Mouse (Mus musculus) CH12.LX (cell line): ENCODE measurements around the gene Bcr.

ENCODE experiments used
- CTCF ChIP-seq, 2 experiments: IDR thresholded peaks in 1 of 2; conservative IDR thresholded peaks in 1 of 2; 2 replicates each; pipeline ENCODE4 v1.5.1; 2011 to 2012; ENCODE audit warnings: low read depth in 2 of 2, low read length in 2 of 2, improper control_type of control experiment in 1 of 2, inconsistent platforms in 1 of 2, mild to moderate bottlenecking in 1 of 2, moderate library complexity in 1 of 2
- MAZ ChIP-seq: IDR thresholded peaks from 2 replicates; pipeline ENCODE4 v1.6.1; 2012; ENCODE audit warnings: low read depth, mild to moderate bottlenecking, inconsistent platforms, low read length, improper control_type of control experiment, moderate library complexity
- MYC ChIP-seq: IDR thresholded peaks from 2 replicates; pipeline ENCODE4 v1.6.1; 2011; ENCODE audit warnings: low read depth, mild to moderate bottlenecking, improper control_type of control experiment, low read length
- POLR2A ChIP-seq: IDR thresholded peaks from 2 replicates; pipeline ENCODE4 v1.6.1; 2011; ENCODE audit warnings: low read depth, mild to moderate bottlenecking, improper control_type of control experiment, low read length
- RCOR1 ChIP-seq: conservative IDR thresholded peaks from 2 replicates; pipeline ENCODE4 v1.6.1; 2012; ENCODE audit warnings: low read depth, mild to moderate bottlenecking, inconsistent platforms, low read length, improper control_type of control experiment
- SIN3A ChIP-seq: IDR thresholded peaks from 2 replicates; pipeline ENCODE4 v1.6.1; 2012; ENCODE audit warnings: low read length, improper control_type of control experiment, inconsistent platforms
- ZNF384 ChIP-seq: IDR thresholded peaks from 2 replicates; pipeline ENCODE4 v1.6.1; 2012; ENCODE audit warnings: low read depth, low read length, improper control_type of control experiment, inconsistent platforms

DNA sequence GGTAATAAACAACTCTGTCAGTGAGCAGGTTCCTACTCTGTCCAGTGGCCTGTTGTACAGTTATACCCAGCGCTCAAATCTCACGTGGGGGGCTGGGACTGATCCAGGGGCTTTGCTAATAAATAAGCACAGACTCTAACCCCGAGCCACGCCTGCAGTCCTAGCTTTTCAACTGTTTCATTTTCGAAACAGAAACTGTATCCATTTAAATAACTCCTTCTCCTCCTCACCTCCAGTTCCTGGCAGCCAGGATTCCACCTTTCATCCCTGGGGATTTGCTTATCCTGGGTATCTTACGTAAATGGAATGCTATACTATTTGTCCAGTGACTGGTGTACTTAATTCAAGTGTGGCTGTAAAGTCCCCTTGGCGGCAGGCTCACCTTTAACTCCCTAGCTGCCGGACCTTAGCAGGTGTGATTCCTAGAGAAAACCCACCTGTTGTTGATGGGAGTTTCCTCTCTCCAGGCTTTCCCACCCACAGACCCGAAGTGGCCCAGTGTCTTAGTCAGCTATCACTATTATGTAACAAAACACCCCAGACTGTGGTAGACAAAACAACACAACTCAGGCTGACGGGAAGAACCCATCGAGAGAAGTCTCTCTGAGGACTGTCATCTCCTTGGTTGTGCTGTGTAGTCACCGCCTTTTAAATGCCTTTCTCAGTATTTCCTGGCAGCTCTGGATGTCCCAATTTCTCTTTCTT, 8.4 kb downstream of the Bcr start:
- TF ChIP-seq CTCF (conservative IDR thresholded peaks at IDR 0.05 in 1 of 2, IDR thresholded peaks at IDR 0.05 in 1 of 2; ENCODE audit: low read depth in 2 of 2, low read length in 2 of 2): no peak
- TF ChIP-seq ZNF384: no peak
- no peak for TF ChIP-seq MYC
- no peak for TF ChIP-seq POLR2A
- no peak for TF ChIP-seq RCOR1
- TF ChIP-seq SIN3A: no peak
- no peak for TF ChIP-seq MAZ
